Mouse (Mus musculus): ENCODE measurements around the gene Tbc1d5.

DNA sequence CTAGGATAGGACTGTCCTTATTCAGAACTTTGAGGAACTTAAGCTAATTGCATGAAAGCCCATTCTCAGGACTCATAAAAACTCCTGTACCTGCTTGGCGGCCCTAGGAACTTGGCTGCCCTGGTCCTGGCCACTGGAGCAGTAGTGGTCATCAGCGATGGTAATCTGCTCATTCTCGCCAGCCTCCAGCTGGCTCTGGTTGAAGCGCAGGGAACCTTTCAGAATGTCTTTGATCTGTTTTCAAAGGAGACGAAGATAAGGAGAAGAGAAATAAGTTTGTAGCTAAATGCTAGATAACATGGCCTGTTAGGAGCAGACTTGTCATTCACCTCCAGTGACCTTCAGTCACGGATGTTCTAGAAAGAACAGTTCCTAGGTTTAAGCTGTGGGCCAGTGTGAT lies 437.8 kb downstream of the Tbc1d5 start:
- TF ChIP-seq CTCF (IDR thresholded peaks at IDR 0.05; ENCODE audit: control insufficient read depth, insufficient read depth, insufficient read length) (no peak), MYOD1 (IDR thresholded peaks at IDR 0.05; ENCODE audit: control insufficient read depth, insufficient read length, low read depth) (no peak), USF1 (IDR thresholded peaks at IDR 0.05; ENCODE audit: low read depth) (no peak), MAX (IDR thresholded peaks at IDR 0.05) (no peak), FOSL1 (IDR thresholded peaks at IDR 0.05; ENCODE audit: insufficient read depth, low read length, poor library complexity, severe bottlenecking) (no peak), CEBPB (IDR thresholded peaks at IDR 0.05; ENCODE audit: low read depth) (no peak)
